Mouse (Mus musculus) C2C12 (cell line): ENCODE results near the gene Pih1d1.

Experiments used
- CTCF ChIP-seq: IDR thresholded peaks from one replicate; pipeline ENCODE4 v1.5.1; 2011; ENCODE audit not compliant: control insufficient read depth, insufficient read depth, insufficient read length
- MAX ChIP-seq: IDR thresholded peaks from one replicate; pipeline ENCODE4 v1.6.1; 2011; ENCODE audit warnings: mild to moderate bottlenecking, control low read depth
- MYOD1 ChIP-seq: IDR thresholded peaks from one replicate; pipeline ENCODE4 v1.6.1; 2011; ENCODE audit warnings: low read depth; ENCODE audit not compliant: control insufficient read depth, insufficient read length
- USF1 ChIP-seq: IDR thresholded peaks from one replicate; pipeline ENCODE4 v1.6.1; 2011; ENCODE audit warnings: low read depth, mild to moderate bottlenecking, control low read depth, moderate library complexity

GRCm38 (mm10) chr7:45135993-45136567 is 18.0 kb upstream of the Pih1d1 start, which contains the start of the genes Gm45713 and Flt3l:
- TF ChIP-seq MYOD1, result no peak
- peak; percentile 95 for TF ChIP-seq CTCF
- no peak for TF ChIP-seq USF1
- TF ChIP-seq MAX, result no peak
